Mouse (Mus musculus) ovary, adult 10 weeks (tissue): Measurements from ENCODE around the gene Stab2. TPM values are rescaled to one million over a fixed set of nuclear protein-coding genes. Genes with fewer than 3 reads are reported as not detected.

Experiments used
- polyA plus RNA-seq: library from polyadenylated mRNA; stranded (reverse); fragments of 350-450 nt; fragmentation: Illumina TruSeq; extraction: RNeasy Lipid Tissue Mini Kit (QIAGEN cat#74804); gene quantifications from one replicate; pipeline ENCODE4 v1.2.3, GENCODE M21; 2014

Stab2 gene
- 0.34 TPM for polyA plus RNA-seq

GRCm38 (mm10) chr10:87007385-87008214 lies at the start of gene Stab2:
Stab2 (minus strand) TSS chr10:87008025.

Other genes with a start within 250 kb of the Stab2 start
- 7.6 TPM for gene Gm49358, start 244.1 kb downstream of the Stab2 start, polyA plus RNA-seq
- 6.1 TPM for gene Nt5dc3, start 229.0 kb downstream of the Stab2 start, polyA plus RNA-seq
- gene 1700113H08Rik, start 50.0 kb upstream of the Stab2 start, polyA plus RNA-seq = not detected